ENCODE assay signal across 7 mouse cellular contexts in genomic region chr14:30577303-30578062, GRCm38 (mm10). TPM values are rescaled to one million over a fixed set of nuclear protein-coding genes. Genes with fewer than 3 reads are reported as not detected.
DNase-seq lines count a peak whose midpoint lies in the region; ATAC-seq and TF ChIP-seq lines count a peak whose summit lies in the region.
"Not testable (repeated sequence)": the region's sequence is repeated elsewhere in the genome, so short reads cannot be mapped to it uniquely, and the experiment has no call there.

No protein-coding gene starts in this region.

- 13% methylated on average over 10 of the region's 12 CpGs for WGBS in heart, embryonic 16.5 days
- 24% methylated on average over 10 of the region's 12 CpGs for WGBS in kidney, embryonic 15.5 days
- WGBS in liver, embryonic 15.5 days (ENCODE audit: insufficient replicate concordance) = 8% methylated on average over 10 of the region's 12 CpGs
- WGBS in macrophage (ENCODE audit: missing documents) = 17% methylated on average over 8 of the region's 12 CpGs

- H3K9ac ChIP-seq in heart, embryonic 16.5 days (ENCODE audit: low read length); kidney, embryonic 15.5 days; liver, embryonic 15.5 days: not testable (repeated sequence)

- H3K4me2 ChIP-seq in heart, embryonic 16.5 days (ENCODE audit: low read depth, low read length); kidney, embryonic 15.5 days: not testable (repeated sequence)
- H3K4me2 ChIP-seq in liver, embryonic 15.5 days = peak overlapping the region; percentile 16; the same call in 1 of the 2 replicates

- not testable (repeated sequence) for H3K4me1 ChIP-seq in heart, embryonic 16.5 days (ENCODE audit: control insufficient read depth, insufficient read depth, low read length)
- H3K4me1 ChIP-seq in kidney, embryonic 15.5 days = peaks cover 20% of the 10 kb centered on the region
- H3K4me1 ChIP-seq in liver, embryonic 15.5 days (replicated peaks) = peaks cover 35% of the 10 kb centered on the region

- H3K27me3 ChIP-seq in heart, embryonic 16.5 days (ENCODE audit: control insufficient read depth, insufficient read depth, low read length); kidney, embryonic 15.5 days; liver, embryonic 15.5 days; splenic B cell, adult 2 months (ENCODE audit: control insufficient read depth, insufficient read depth, low read length, poor library complexity, severe bottlenecking): not testable (repeated sequence)

- H3K79me2 ChIP-seq in macrophage (ENCODE audit: inconsistent target) = not testable (repeated sequence)

- not testable (repeated sequence) for H3K9me3 ChIP-seq in heart, embryonic 16.5 days (replicated peaks; ENCODE audit: control insufficient read depth, low read length); kidney, embryonic 15.5 days (replicated peaks); liver, embryonic 15.5 days (replicated peaks)

- TF ChIP-seq CTCF in gastrocnemius, adult 2 months (IDR thresholded peaks at IDR 0.05) = not testable (repeated sequence)

- DNase-seq in R1 (ENCODE audit: low read depth, low spot score) = peak; percentile 73
- peak; percentile 8 for DNase-seq in gastrocnemius, adult 2 months
- peak; percentile 24 for DNase-seq in splenic B cell, adult 2 months (ENCODE audit: low read depth, low spot score)

- intact Hi-C loops in gastrocnemius, adult 2 months (cut with DNase I) = not testable (repeated sequence)

- H3K36me3 ChIP-seq in heart, embryonic 16.5 days (ENCODE audit: control insufficient read depth, insufficient read depth); macrophage (ENCODE audit: inconsistent target); splenic B cell, adult 2 months (ENCODE audit: control insufficient read depth, insufficient read depth, low read length, poor library complexity, severe bottlenecking): not testable (repeated sequence)
- H3K36me3 ChIP-seq in kidney, embryonic 15.5 days = peaks cover 36% of the 10 kb centered on the region
- H3K36me3 ChIP-seq in liver, embryonic 15.5 days (replicated peaks) = peaks cover 37% of the 10 kb centered on the region

- peak; percentile 25; the same call in 1 of the 2 replicates for ATAC-seq in heart, embryonic 16.5 days (replicated peaks; ENCODE audit: extremely low read depth, insufficient read depth, low FRiP score)
- ATAC-seq in kidney, embryonic 15.5 days (replicated peaks; ENCODE audit: low FRiP score) = 0 out of 2 replicates have a peak, but pooled peaks have one; percentile 38
- ATAC-seq in liver, embryonic 15.5 days (ENCODE audit: insufficient read depth) = peak; percentile 77

- not testable (repeated sequence) for H3K27ac ChIP-seq in gastrocnemius, adult 2 months; heart, embryonic 16.5 days (ENCODE audit: low read length)
- 0 out of 2 replicates have a peak overlapping the region, but pooled peaks have one; percentile 18 for H3K27ac ChIP-seq in kidney, embryonic 15.5 days
- peak overlapping the region; percentile 66 for H3K27ac ChIP-seq in liver, embryonic 15.5 days (replicated peaks)
- H3K27ac ChIP-seq in macrophage = peak overlapping the region; percentile 51

- H3K4me3 ChIP-seq in gastrocnemius, adult 2 months; heart, embryonic 16.5 days (ENCODE audit: low read length); kidney, embryonic 15.5 days (replicated peaks); liver, embryonic 15.5 days (replicated peaks); macrophage (ENCODE audit: inconsistent target): not testable (repeated sequence)

RNA-seq across cellular contexts. Expression of gene Tkt, which starts 29.3 kb away (rescaled TPM):
- total RNA-seq in gastrocnemius, adult 2 months (2021) = 10 to 100 TPM in 1 of 2 experiments, 1 to 10 TPM in 1; 8.0 to 15.0 TPM
- polyA plus RNA-seq in heart, embryonic 16.5 days (2015; fragmentation: Nextera tagmentation; extraction: Ambion mirVana) = 93.9 and 96.3 TPM in 2 replicates
- polyA plus RNA-seq in kidney, embryonic 15.5 days (2015; fragmentation: Nextera tagmentation; extraction: Ambion mirVana) = 275 and 297 TPM in 2 replicates
- polyA plus RNA-seq in liver, embryonic 15.5 days (2015; fragmentation: Nextera tagmentation; extraction: Ambion mirVana) = 197 and 199 TPM in 2 replicates
- total RNA-seq in macrophage (2018; cell fraction: chromatin; rRNA removed) = 10 to 100 TPM; 13.3 to 83.5 (median 40.9) TPM
- 100 to 1,000 TPM; 142 to 227 (median 188) TPM for total RNA-seq in macrophage (2018; cell fraction: cytosol; rRNA removed)
- total RNA-seq in macrophage (2018; cell fraction: nucleus; rRNA removed) = 100 to 1,000 TPM in 4 of 26 experiments, 10 to 100 TPM in 22; 40.1 to 193 (median 72.2) TPM
- 167 to 319 TPM (median 208 TPM) in 3 replicates for polyA plus RNA-seq in macrophage (2018)

RNA-seq across cellular contexts. Expression of gene Prkcd, which starts 48.5 kb away (rescaled TPM):
- 10 to 100 TPM in 1 of 2 experiments, 1 to 10 TPM in 1; 5.6 to 14.8 TPM for total RNA-seq in gastrocnemius, adult 2 months (2021)
- 40.7 and 42.7 TPM in 2 replicates for polyA plus RNA-seq in heart, embryonic 16.5 days (2015; fragmentation: Nextera tagmentation; extraction: Ambion mirVana)
- 47.5 and 50.6 TPM in 2 replicates for polyA plus RNA-seq in kidney, embryonic 15.5 days (2015; fragmentation: Nextera tagmentation; extraction: Ambion mirVana)
- polyA plus RNA-seq in liver, embryonic 15.5 days (2015; fragmentation: Nextera tagmentation; extraction: Ambion mirVana) = 20.0 and 21.5 TPM in 2 replicates
- total RNA-seq in macrophage (2018; cell fraction: chromatin; rRNA removed) = 1,000 to 10,000 TPM in 23 of 26 experiments, 100 to 1,000 TPM in 3; 920 to 2,399 (median 1,316) TPM
- 100 to 1,000 TPM; 168 to 279 (median 213) TPM for total RNA-seq in macrophage (2018; cell fraction: cytosol; rRNA removed)
- 1,000 to 10,000 TPM in 7 of 26 experiments, 100 to 1,000 TPM in 19; 420 to 1,209 (median 753) TPM for total RNA-seq in macrophage (2018; cell fraction: nucleus; rRNA removed)
- 108 to 303 TPM (median 176 TPM) in 3 replicates for polyA plus RNA-seq in macrophage (2018)

Comparison
In these comparisons a context has a peak if more than half of its experiments do, and no peak if none do; other contexts are left out.
1. DNase-seq: peak in every context shown above with its lines; median percentile 73 in R1; 24 in splenic B cell, adult 2 months; 8 in gastrocnemius, adult 2 months.
2. ATAC-seq: peak in every context shown above with its lines; median percentile 77 in liver, embryonic 15.5 days; 38 in kidney, embryonic 15.5 days; 25 in heart, embryonic 16.5 days.